In genomic region chr12:45622830-45623229, GRCm38 (mm10) we compare ENCODE assay signal across 15 mouse cellular contexts.
"Had no signal": no experiment of that assay in that cellular context is flagged by ENCODE, and none has a peak within 500 bp of the region (broad histone marks: within the 10 kb centered on the region; RNA-seq: fewer than 3 reads in every experiment).

No protein-coding gene starts in this region.

- ATAC-seq: midbrain, embryonic 16.5 days had no signal

- H3K36me3 ChIP-seq: liver, embryonic 15.5 days; midbrain, embryonic 10.5 days; midbrain, embryonic 12.5 days; neural tube, embryonic 12.5 days had no signal

- H3K9ac ChIP-seq: liver, embryonic 15.5 days; lung, embryonic 14.5 days; midbrain, embryonic 12.5 days; neural tube, embryonic 12.5 days had no signal

- H3K4me2 ChIP-seq: liver, embryonic 15.5 days; lung, embryonic 14.5 days; midbrain, embryonic 12.5 days; neural tube, embryonic 12.5 days had no signal

- H3K27ac ChIP-seq: liver, embryonic 15.5 days; midbrain, embryonic 10.5 days; midbrain, embryonic 12.5 days; neural tube, embryonic 12.5 days had no signal

- H3K4me3 ChIP-seq: liver, embryonic 15.5 days; midbrain, embryonic 10.5 days; midbrain, embryonic 12.5 days; neural tube, embryonic 12.5 days had no signal

- H3K27me3 ChIP-seq: liver, embryonic 15.5 days; midbrain, embryonic 12.5 days; neural tube, embryonic 12.5 days had no signal

- DNase-seq: lung, adult 18-20 months; lung, embryonic 14.5 days; lung, postnatal 10 days; lung, postnatal 4 days; midbrain, embryonic 14.5 days; right cerebral cortex, postnatal 14 days; spleen, adult 18-20 months; thymus, adult 18-20 months; thymus, postnatal 14 days; thymus, postnatal 36 days had no signal

- H3K4me1 ChIP-seq: liver, embryonic 15.5 days; midbrain, embryonic 10.5 days; midbrain, embryonic 12.5 days; neural tube, embryonic 12.5 days had no signal

- H3K9me3 ChIP-seq: liver, embryonic 15.5 days; midbrain, embryonic 10.5 days; midbrain, embryonic 12.5 days; neural tube, embryonic 12.5 days had no signal
